Mouse (Mus musculus): ENCODE data around the gene Slc5a5. TPM values are rescaled to one million over a fixed set of nuclear protein-coding genes. Genes with fewer than 3 reads are reported as not detected.

Gene Slc5a5
- total and polyA plus RNA-seq, 3 experiments, result 0.18 TPM; not detected in 2

GRCm38 (mm10) chr8:70914704-70915103 is 22.1 kb upstream of the Slc5a5 start:
- no peak overlapping the region for H3K9ac ChIP-seq (ENCODE audit: low read depth, low read length)

GRCm38 (mm10) chr8:70913523-70913922 is 21.0 kb upstream of the Slc5a5 start:
- intact Hi-C loops (cut with DNase I), result no loop called here
- H3K9ac ChIP-seq (ENCODE audit: low read depth, low read length), result no peak overlapping the region
- H3K36me3 ChIP-seq (ENCODE audit: control insufficient read depth, insufficient read depth, low read length), result no peaks in the 10 kb centered on the region
- H3K4me3 ChIP-seq, result no peak overlapping the region
- no peak for TF ChIP-seq EP300 (IDR thresholded peaks at IDR 0.05; ENCODE audit: insufficient read depth, low read depth, low read length)
- TF ChIP-seq CTCF (IDR thresholded peaks at IDR 0.05), result no peak
- no peak for TF ChIP-seq POLR2A (IDR thresholded peaks at IDR 0.05; ENCODE audit: insufficient read depth, low read depth, low read length)
- no peaks in the 10 kb centered on the region for H3K4me1 ChIP-seq (ENCODE audit: control insufficient read depth, insufficient read depth, low read length)
- no peak overlapping the region for H3K27ac ChIP-seq
- H3K79me2 ChIP-seq (replicated peaks; ENCODE audit: control insufficient read depth, insufficient read depth, low read length), result peaks cover 5% of the 10 kb centered on the region
- no peaks in the 10 kb centered on the region for H3K27me3 ChIP-seq (ENCODE audit: control insufficient read depth, insufficient read depth, low read length)
- WGBS, result 91% methylated on average over 26 of the region's 26 CpGs
- no peak for DNase-seq

More at GRCm38 (mm10) chr8:70914704-70915103, 22.1 kb upstream of the Slc5a5 start:
- TF ChIP-seq EP300 (IDR thresholded peaks at IDR 0.05; ENCODE audit: insufficient read depth, low read depth, low read length) (no peak), CTCF (IDR thresholded peaks at IDR 0.05) (no peak), POLR2A (IDR thresholded peaks at IDR 0.05; ENCODE audit: insufficient read depth, low read depth, low read length) (no peak)
- H3K79me2 ChIP-seq (replicated peaks; ENCODE audit: control insufficient read depth, insufficient read depth, low read length), result peaks cover 5% of the 10 kb centered on the region
- DNase-seq, result no peak
- no peaks in the 10 kb centered on the region for H3K4me1 ChIP-seq (ENCODE audit: control insufficient read depth, insufficient read depth, low read length)
- H3K27ac ChIP-seq, result no peak overlapping the region
- H3K27me3 ChIP-seq (ENCODE audit: control insufficient read depth, insufficient read depth, low read length), result no peaks in the 10 kb centered on the region
- intact Hi-C loops (cut with DNase I), result no loop called here
- H3K4me3 ChIP-seq, result no peak overlapping the region
- no peaks in the 10 kb centered on the region for H3K36me3 ChIP-seq (ENCODE audit: control insufficient read depth, insufficient read depth, low read length)
- 94% methylated on average over 17 of the region's 17 CpGs for WGBS

GRCm38 (mm10) chr8:70912955-70913354 is 20.4 kb upstream of the Slc5a5 start:
- TF ChIP-seq EP300 (IDR thresholded peaks at IDR 0.05; ENCODE audit: insufficient read depth, low read depth, low read length) (no peak), CTCF (IDR thresholded peaks at IDR 0.05) (no peak), POLR2A (IDR thresholded peaks at IDR 0.05; ENCODE audit: insufficient read depth, low read depth, low read length) (no peak)
- intact Hi-C loops (cut with DNase I), result no loop called here
- Histone ChIP-seq H3K36me3 (ENCODE audit: control insufficient read depth, insufficient read depth, low read length) (no peaks in the 10 kb centered on the region), H3K4me3 (no peak overlapping the region), H3K9ac (ENCODE audit: low read depth, low read length) (no peak overlapping the region), H3K4me1 (ENCODE audit: control insufficient read depth, insufficient read depth, low read length) (no peaks in the 10 kb centered on the region), H3K27me3 (ENCODE audit: control insufficient read depth, insufficient read depth, low read length) (no peaks in the 10 kb centered on the region), H3K79me2 (replicated peaks; ENCODE audit: control insufficient read depth, insufficient read depth, low read length) (peaks cover 5% of the 10 kb centered on the region), H3K27ac (no peak overlapping the region)
- WGBS, result 86% methylated on average over 30 of the region's 30 CpGs
- DNase-seq, result no peak

GRCm38 (mm10) chr8:70911596-70911995 is 19.0 kb upstream of the Slc5a5 start:
- H3K9ac ChIP-seq (ENCODE audit: low read depth, low read length), result no peak overlapping the region
- intact Hi-C loops (cut with DNase I), result no loop called here
- no peaks in the 10 kb centered on the region for H3K27me3 ChIP-seq (ENCODE audit: control insufficient read depth, insufficient read depth, low read length)
- no peak overlapping the region for H3K27ac ChIP-seq
- peaks cover 4% of the 10 kb centered on the region for H3K4me1 ChIP-seq (ENCODE audit: control insufficient read depth, insufficient read depth, low read length)
- H3K79me2 ChIP-seq (replicated peaks; ENCODE audit: control insufficient read depth, insufficient read depth, low read length), result peaks cover 5% of the 10 kb centered on the region
- DNase-seq, result no peak
- H3K36me3 ChIP-seq (ENCODE audit: control insufficient read depth, insufficient read depth, low read length), result no peaks in the 10 kb centered on the region
- 76% methylated on average over 5 of the region's 5 CpGs for WGBS
- H3K4me3 ChIP-seq, result no peak overlapping the region
- no peak for TF ChIP-seq EP300 (IDR thresholded peaks at IDR 0.05; ENCODE audit: insufficient read depth, low read depth, low read length)
- peak; percentile 32 for TF ChIP-seq CTCF (IDR thresholded peaks at IDR 0.05)

GRCm38 (mm10) chr8:70907518-70907917 is 15.0 kb upstream of the Slc5a5 start:
- H3K79me2 ChIP-seq (replicated peaks; ENCODE audit: control insufficient read depth, insufficient read depth, low read length), result 0 out of 2 replicates have a peak, but pooled peaks cover 3% of the 10 kb centered on the region
- WGBS, result 62% methylated on average over 2 of the region's 2 CpGs
- no peaks in the 10 kb centered on the region for H3K36me3 ChIP-seq (ENCODE audit: control insufficient read depth, insufficient read depth, low read length)
- no peak for TF ChIP-seq CTCF (IDR thresholded peaks at IDR 0.05)
- H3K9ac ChIP-seq (ENCODE audit: low read depth, low read length), result no peak overlapping the region
- peaks cover 10% of the 10 kb centered on the region for H3K4me1 ChIP-seq (ENCODE audit: control insufficient read depth, insufficient read depth, low read length)
- intact Hi-C loops (cut with DNase I), result no loop called here
- H3K4me3 ChIP-seq, result no peak overlapping the region
- DNase-seq, result no peak
- H3K27ac ChIP-seq, result no peak overlapping the region
- no peaks in the 10 kb centered on the region for H3K27me3 ChIP-seq (ENCODE audit: control insufficient read depth, insufficient read depth, low read length)

GRCm38 (mm10) chr8:70905831-70906736 is 13.5 kb upstream of the Slc5a5 start, which contains the start of gene Map1s:
Gene Map1s (plus strand): TSS chr8:70905932.
- intact Hi-C loops (cut with DNase I), result no loop called here
- Histone ChIP-seq H3K27me3 (ENCODE audit: control insufficient read depth, insufficient read depth, low read length) (no peaks in the 10 kb centered on the region), H3K9ac (ENCODE audit: low read depth, low read length) (peak within 1 kb of the TSS; percentile 95), H3K36me3 (ENCODE audit: control insufficient read depth, insufficient read depth, low read length) (no peaks in the 10 kb centered on the region), H3K79me2 (replicated peaks; ENCODE audit: control insufficient read depth, insufficient read depth, low read length) (0 out of 2 replicates have a peak, but pooled peaks cover 3% of the 10 kb centered on the region), H3K4me3 (peak within 1 kb of the TSS; percentile 85), H3K4me1 (ENCODE audit: control insufficient read depth, insufficient read depth, low read length) (peaks cover 10% of the 10 kb centered on the region), H3K27ac (peak within 1 kb of the TSS; percentile 83)
- TF ChIP-seq CTCF (IDR thresholded peaks at IDR 0.05) (no peak), POLR2A (IDR thresholded peaks at IDR 0.05; ENCODE audit: insufficient read depth, low read depth, low read length) (peak; percentile 56; the same call in 1 of the 2 replicates), EP300 (IDR thresholded peaks at IDR 0.05; ENCODE audit: insufficient read depth, low read depth, low read length) (0 out of 2 replicates have a peak, but pooled peaks have one; percentile 25)
- WGBS, result 1% methylated on average over 85 of the region's 86 CpGs
- DNase-seq, result peak; percentile 79 to 84

Measured in heart, adult 2 months (tissue).